Mouse (Mus musculus): Measurements from ENCODE around the gene Prr12. TPM values are rescaled to one million over a fixed set of nuclear protein-coding genes. Genes with fewer than 3 reads are reported as not detected.

Gene Prr12
- polyA plus RNA-seq, 1 experiment from 2014 or later = 18.5 TPM

GRCm38 (mm10) chr7:45092828-45093515 lies 40.3 kb upstream of the Prr12 start:
- H3K27me3 ChIP-seq (ENCODE audit: control insufficient read depth, insufficient read depth, low read length) = no peaks in the 10 kb centered on the region
- peaks cover 6% of the 10 kb centered on the region; the same call in 1 of the 2 replicates for H3K36me3 ChIP-seq (ENCODE audit: control insufficient read depth, insufficient read depth, low read length)
- peak overlapping the region; percentile 0; the same call in 1 of the 2 replicates for H3K4me2 ChIP-seq (ENCODE audit: low read depth, severe bottlenecking)
- 0 out of 2 replicates have a peak overlapping the region, but pooled peaks have one; percentile 12 for H3K4me3 ChIP-seq (ENCODE audit: low read depth, low read length)
- peak overlapping the region; percentile 68 for H3K27ac ChIP-seq (replicated peaks; ENCODE audit: low read depth, low read length)
- 27% methylated on average over 12 of the region's 12 CpGs for WGBS
- H3K9ac ChIP-seq (ENCODE audit: low read length) = no peak overlapping the region
- DNase-seq (ENCODE audit: low spot score) (peak; percentile 49), ATAC-seq (ENCODE audit: insufficient number of reproducible peaks, low FRiP score, low TSS enrichment, low read depth) (no peak)
- H3K9me3 ChIP-seq (ENCODE audit: control insufficient read depth, low read length) = no peaks in the 10 kb centered on the region
- peaks cover 20% of the 10 kb centered on the region for H3K4me1 ChIP-seq (ENCODE audit: control insufficient read depth, insufficient read depth, low read length)

GRCm38 (mm10) chr7:45092048-45092447 lies 39.4 kb upstream of the Prr12 start, which contains the start of gene Rcn3:
TSS of gene Rcn3 (minus strand) at chr7:45092221.
- peaks cover 20% of the 10 kb centered on the region for H3K4me1 ChIP-seq (ENCODE audit: control insufficient read depth, insufficient read depth, low read length)
- peaks cover 11% of the 10 kb centered on the region; the same call in 1 of the 2 replicates for H3K36me3 ChIP-seq (ENCODE audit: control insufficient read depth, insufficient read depth, low read length)
- under 1% methylated on average over 16 of the region's 16 CpGs for WGBS
- H3K27me3 ChIP-seq (ENCODE audit: control insufficient read depth, insufficient read depth, low read length) = no peaks in the 10 kb centered on the region
- H3K4me3 ChIP-seq (ENCODE audit: low read depth, low read length) = peak within 1 kb of the TSS; percentile 65
- H3K9me3 ChIP-seq (ENCODE audit: control insufficient read depth, low read length) = no peaks in the 10 kb centered on the region
- peak within 1 kb of the TSS; percentile 72 for H3K4me2 ChIP-seq (ENCODE audit: low read depth, severe bottlenecking)
- peak; percentile 88 for ATAC-seq (ENCODE audit: insufficient number of reproducible peaks, low FRiP score, low TSS enrichment, low read depth)
- peak within 1 kb of the TSS; percentile 82 for H3K9ac ChIP-seq (ENCODE audit: low read length)
- H3K27ac ChIP-seq (replicated peaks; ENCODE audit: low read depth, low read length) = peak within 1 kb of the TSS; percentile 73
- peak; percentile 97 for DNase-seq (ENCODE audit: low spot score)

GRCm38 (mm10) chr7:45091001-45091990 lies 38.6 kb upstream of the Prr12 start:
- Histone ChIP-seq H3K4me1 (ENCODE audit: control insufficient read depth, insufficient read depth, low read length) (peaks cover 20% of the 10 kb centered on the region), H3K36me3 (ENCODE audit: control insufficient read depth, insufficient read depth, low read length) (peaks cover 16% of the 10 kb centered on the region), H3K9me3 (ENCODE audit: control insufficient read depth, low read length) (no peaks in the 10 kb centered on the region), H3K27me3 (ENCODE audit: control insufficient read depth, insufficient read depth, low read length) (no peaks in the 10 kb centered on the region), H3K4me3 (ENCODE audit: low read depth, low read length) (peak overlapping the region; percentile 65), H3K9ac (ENCODE audit: low read length) (peak overlapping the region; percentile 82), H3K4me2 (ENCODE audit: low read depth, severe bottlenecking) (peak overlapping the region; percentile 72), H3K27ac (replicated peaks; ENCODE audit: low read depth, low read length) (peak overlapping the region; percentile 73; the same call in 1 of the 2 replicates)
- ATAC-seq (ENCODE audit: insufficient number of reproducible peaks, low FRiP score, low TSS enrichment, low read depth) (peak; percentile 40), DNase-seq (ENCODE audit: low spot score) (peak; percentile 62)
- 11% methylated on average over 35 of the region's 35 CpGs for WGBS

GRCm38 (mm10) chr7:45090251-45090977 lies 37.7 kb upstream of the Prr12 start:
- no peak for ATAC-seq (ENCODE audit: insufficient number of reproducible peaks, low FRiP score, low TSS enrichment, low read depth)
- no peak overlapping the region for H3K27ac ChIP-seq (replicated peaks; ENCODE audit: low read depth, low read length)
- DNase-seq (ENCODE audit: low spot score) = no peak

GRCm38 (mm10) chr7:45088597-45088996 lies 35.9 kb upstream of the Prr12 start:
- Histone ChIP-seq H3K4me2 (ENCODE audit: low read depth, severe bottlenecking) (no peak overlapping the region), H3K27ac (replicated peaks; ENCODE audit: low read depth, low read length) (no peak overlapping the region), H3K4me1 (ENCODE audit: control insufficient read depth, insufficient read depth, low read length) (peaks cover 13% of the 10 kb centered on the region), H3K4me3 (ENCODE audit: low read depth, low read length) (no peak overlapping the region), H3K9ac (ENCODE audit: low read length) (no peak overlapping the region), H3K9me3 (ENCODE audit: control insufficient read depth, low read length) (no peaks in the 10 kb centered on the region), H3K27me3 (ENCODE audit: control insufficient read depth, insufficient read depth, low read length) (no peaks in the 10 kb centered on the region), H3K36me3 (ENCODE audit: control insufficient read depth, insufficient read depth, low read length) (peaks cover 23% of the 10 kb centered on the region)
- no peak for DNase-seq (ENCODE audit: low spot score)
- WGBS = 95% methylated on average over 17 of the region's 17 CpGs
- ATAC-seq (ENCODE audit: insufficient number of reproducible peaks, low FRiP score, low TSS enrichment, low read depth) = no peak

More at GRCm38 (mm10) chr7:45090251-45090977, 37.7 kb upstream of the Prr12 start:
- Histone ChIP-seq H3K4me2 (ENCODE audit: low read depth, severe bottlenecking) (peak overlapping the region; percentile 72), H3K9me3 (ENCODE audit: control insufficient read depth, low read length) (no peaks in the 10 kb centered on the region), H3K4me1 (ENCODE audit: control insufficient read depth, insufficient read depth, low read length) (peaks cover 20% of the 10 kb centered on the region), H3K9ac (ENCODE audit: low read length) (no peak overlapping the region), H3K36me3 (ENCODE audit: control insufficient read depth, insufficient read depth, low read length) (peaks cover 19% of the 10 kb centered on the region), H3K27me3 (ENCODE audit: control insufficient read depth, insufficient read depth, low read length) (no peaks in the 10 kb centered on the region), H3K4me3 (ENCODE audit: low read depth, low read length) (peak overlapping the region; percentile 65)
- 82% methylated on average over 13 of the region's 13 CpGs for WGBS

GRCm38 (mm10) chr7:45086084-45086483 lies 33.4 kb upstream of the Prr12 start:
- WGBS = 81% methylated on average over 4 of the region's 4 CpGs
- Histone ChIP-seq H3K27me3 (ENCODE audit: control insufficient read depth, insufficient read depth, low read length) (no peaks in the 10 kb centered on the region), H3K36me3 (ENCODE audit: control insufficient read depth, insufficient read depth, low read length) (peaks cover 23% of the 10 kb centered on the region), H3K9ac (ENCODE audit: low read length) (no peak overlapping the region), H3K4me1 (ENCODE audit: control insufficient read depth, insufficient read depth, low read length) (peaks cover 10% of the 10 kb centered on the region; the same call in 1 of the 2 replicates), H3K9me3 (ENCODE audit: control insufficient read depth, low read length) (no peaks in the 10 kb centered on the region), H3K4me3 (ENCODE audit: low read depth, low read length) (no peak overlapping the region), H3K4me2 (ENCODE audit: low read depth, severe bottlenecking) (no peak overlapping the region), H3K27ac (replicated peaks; ENCODE audit: low read depth, low read length) (no peak overlapping the region)
- no peak for ATAC-seq (ENCODE audit: insufficient number of reproducible peaks, low FRiP score, low TSS enrichment, low read depth)
- no peak for DNase-seq (ENCODE audit: low spot score)

GRCm38 (mm10) chr7:45083300-45083890 lies 30.7 kb upstream of the Prr12 start:
- ATAC-seq (ENCODE audit: insufficient number of reproducible peaks, low FRiP score, low TSS enrichment, low read depth) (no peak), DNase-seq (ENCODE audit: low spot score) (no peak)
- Histone ChIP-seq H3K27me3 (ENCODE audit: control insufficient read depth, insufficient read depth, low read length) (no peaks in the 10 kb centered on the region), H3K36me3 (ENCODE audit: control insufficient read depth, insufficient read depth, low read length) (peaks cover 20% of the 10 kb centered on the region), H3K4me3 (ENCODE audit: low read depth, low read length) (no peak overlapping the region), H3K4me1 (ENCODE audit: control insufficient read depth, insufficient read depth, low read length) (0 out of 2 replicates have a peak, but pooled peaks cover 6% of the 10 kb centered on the region), H3K4me2 (ENCODE audit: low read depth, severe bottlenecking) (no peak overlapping the region), H3K9me3 (ENCODE audit: control insufficient read depth, low read length) (no peaks in the 10 kb centered on the region), H3K27ac (replicated peaks; ENCODE audit: low read depth, low read length) (no peak overlapping the region), H3K9ac (ENCODE audit: low read length) (no peak overlapping the region; the same call in 1 of the 2 replicates)
- 84% methylated on average over 22 of the region's 22 CpGs for WGBS
